ENCODE assay signal across 20 mouse cellular contexts in genomic region chr6:111730381-111730780, GRCm38 (mm10).
DNase-seq lines count a peak whose midpoint lies in the region; ATAC-seq and TF ChIP-seq lines count a peak whose summit lies in the region.
"Had no signal": no experiment of that assay in that cellular context is flagged by ENCODE, and none has a peak within 500 bp of the region (broad histone marks: within the 10 kb centered on the region; RNA-seq: fewer than 3 reads in every experiment).

No protein-coding gene starts in this region.

- ATAC-seq in forebrain, embryonic 12.5 days (ENCODE audit: low FRiP score), result peak; percentile 40; the same call in 1 of the 2 replicates
- ATAC-seq in forebrain, embryonic 15.5 days (replicated peaks), result peak; percentile 28; the same call in 1 of the 2 replicates
- ATAC-seq: CD4-positive, CD25-positive, alpha-beta regulatory T cell, adult 4 months; intestine, postnatal 0 days had no signal

- no peak for TF ChIP-seq CTCF in brain, embryonic 14.5 days (IDR thresholded peaks at IDR 0.05; ENCODE audit: borderline replicate concordance, extremely low read depth, insufficient read depth, insufficient read length)

- no peaks in the 10 kb centered on the region for H3K36me3 ChIP-seq in forebrain, embryonic 12.5 days (replicated peaks)
- H3K36me3 ChIP-seq in forebrain, embryonic 15.5 days, result no peaks in the 10 kb centered on the region
- H3K36me3 ChIP-seq in embryonic facial prominence, embryonic 10.5 days (replicated peaks), result no peaks in the 10 kb centered on the region
- H3K36me3 ChIP-seq: embryonic facial prominence, embryonic 12.5 days; embryonic facial prominence, embryonic 15.5 days; hindbrain, embryonic 12.5 days; hindbrain, embryonic 15.5 days had no signal

- peak; percentile 59 for DNase-seq in brain, embryonic 14.5 days (ENCODE audit: low read depth)
- no peak for DNase-seq in embryonic facial prominence, embryonic 10.5 days (ENCODE audit: low spot score)
- DNase-seq in heart, adult 11 months, result no peak
- no peak for DNase-seq in ovary, postnatal 14 days (ENCODE audit: low spot score)
- DNase-seq: adrenal gland, adult 2 months; adrenal gland, postnatal 25 days; cerebellum, adult 18-20 months; cerebellum, adult 9-10 months; cerebellum, postnatal 14 days; gastrocnemius, postnatal 10 days; gastrocnemius, postnatal 36 days had no signal

- peaks cover 3% of the 10 kb centered on the region; the same call in 1 of the 2 replicates for H3K4me1 ChIP-seq in forebrain, embryonic 12.5 days
- H3K4me1 ChIP-seq in forebrain, embryonic 15.5 days, result 0 out of 2 replicates have a peak, but pooled peaks cover 15% of the 10 kb centered on the region
- H3K4me1 ChIP-seq in embryonic facial prominence, embryonic 10.5 days, result no peaks in the 10 kb centered on the region
- H3K4me1 ChIP-seq: embryonic facial prominence, embryonic 12.5 days; embryonic facial prominence, embryonic 15.5 days; hindbrain, embryonic 12.5 days; hindbrain, embryonic 15.5 days had no signal

- H3K27ac ChIP-seq in forebrain, embryonic 12.5 days, result no peak overlapping the region
- no peak overlapping the region for H3K27ac ChIP-seq in forebrain, embryonic 15.5 days (replicated peaks)
- H3K27ac ChIP-seq in embryonic facial prominence, embryonic 10.5 days (replicated peaks), result no peak overlapping the region
- H3K27ac ChIP-seq: embryonic facial prominence, embryonic 12.5 days; embryonic facial prominence, embryonic 15.5 days; hindbrain, embryonic 12.5 days; hindbrain, embryonic 15.5 days had no signal

- H3K9me3 ChIP-seq in forebrain, embryonic 12.5 days, result no peaks in the 10 kb centered on the region
- H3K9me3 ChIP-seq in forebrain, embryonic 15.5 days, result no peaks in the 10 kb centered on the region
- no peaks in the 10 kb centered on the region for H3K9me3 ChIP-seq in embryonic facial prominence, embryonic 10.5 days
- H3K9me3 ChIP-seq: embryonic facial prominence, embryonic 12.5 days; embryonic facial prominence, embryonic 15.5 days; hindbrain, embryonic 12.5 days; hindbrain, embryonic 15.5 days had no signal

- no peak overlapping the region for H3K4me2 ChIP-seq in forebrain, embryonic 12.5 days
- H3K4me2 ChIP-seq in forebrain, embryonic 15.5 days (replicated peaks), result no peak overlapping the region
- H3K4me2 ChIP-seq: embryonic facial prominence, embryonic 12.5 days; embryonic facial prominence, embryonic 15.5 days; heart, embryonic 11.5 days; hindbrain, embryonic 12.5 days; hindbrain, embryonic 15.5 days had no signal

- no peak overlapping the region for H3K9ac ChIP-seq in forebrain, embryonic 12.5 days
- H3K9ac ChIP-seq in forebrain, embryonic 15.5 days (replicated peaks), result no peak overlapping the region
- H3K9ac ChIP-seq: embryonic facial prominence, embryonic 12.5 days; embryonic facial prominence, embryonic 15.5 days; hindbrain, embryonic 12.5 days; hindbrain, embryonic 15.5 days had no signal

- no peaks in the 10 kb centered on the region for H3K27me3 ChIP-seq in forebrain, embryonic 12.5 days
- H3K27me3 ChIP-seq in forebrain, embryonic 15.5 days, result no peaks in the 10 kb centered on the region
- no peaks in the 10 kb centered on the region for H3K27me3 ChIP-seq in embryonic facial prominence, embryonic 10.5 days (replicated peaks; ENCODE audit: low read depth, poor library complexity, severe bottlenecking)
- H3K27me3 ChIP-seq: embryonic facial prominence, embryonic 12.5 days; embryonic facial prominence, embryonic 15.5 days; hindbrain, embryonic 12.5 days; hindbrain, embryonic 15.5 days had no signal

- TF ChIP-seq POLR2A in brain, embryonic 14.5 days (IDR thresholded peaks at IDR 0.05; ENCODE audit: borderline replicate concordance, extremely low read depth, insufficient read depth, insufficient read length, poor library complexity, severe bottlenecking), result no peak

- H3K4me3 ChIP-seq in forebrain, embryonic 12.5 days (replicated peaks), result no peak overlapping the region
- H3K4me3 ChIP-seq in forebrain, embryonic 15.5 days, result no peak overlapping the region
- H3K4me3 ChIP-seq in embryonic facial prominence, embryonic 10.5 days, result no peak overlapping the region
- H3K4me3 ChIP-seq: embryonic facial prominence, embryonic 12.5 days; embryonic facial prominence, embryonic 15.5 days; hindbrain, embryonic 12.5 days; hindbrain, embryonic 15.5 days had no signal
